Mouse (Mus musculus) gastrocnemius, adult 8-10 months (tissue): ENCODE results near the gene Svs3b. TPM values are rescaled to one million over a fixed set of nuclear protein-coding genes. Genes with fewer than 3 reads are reported as not detected.
"Not testable (repeated sequence)": the region's sequence is repeated elsewhere in the genome, so short reads cannot be mapped to it uniquely, and the experiment has no call there.

Experiments used
- DNase-seq, 2 experiments: peaks; one replicate each; pipeline ENCODE4 v3.0.0; 2022; ENCODE audit warnings: low spot score in 2 of 2
- total RNA-seq, 4 experiments: library from RNA; stranded (reverse); gene quantifications; 2 replicates each; pipeline ENCODE4 v1.2.4; 2022

The Svs3b gene
- total RNA-seq = not detected

- DNase-seq = not testable (repeated sequence)
Measured at GRCm38 (mm10) chr2:164256540-164256939, at the start of gene Svs3b. Gene Svs3b (minus strand): TSS chr2:164256640.

DNA sequence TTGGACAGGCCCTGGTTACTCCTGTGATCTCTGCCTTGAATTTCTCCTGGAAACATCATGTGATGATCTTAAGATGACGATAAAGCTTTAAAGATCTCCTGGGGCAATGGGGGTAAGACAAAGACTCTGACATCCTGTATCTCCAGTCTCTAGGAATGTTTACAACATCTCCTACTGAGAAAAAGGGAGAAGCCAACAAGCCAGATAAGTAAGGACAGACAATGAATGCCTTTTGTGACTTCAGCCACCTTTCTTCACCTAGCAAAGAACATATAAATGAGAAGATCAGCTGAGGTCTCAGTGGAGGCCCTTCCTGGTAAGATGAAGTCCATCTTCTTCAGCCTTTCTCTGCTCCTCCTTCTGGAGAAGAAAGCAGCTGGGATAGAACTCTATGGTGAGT, 32.5 kb upstream of the Svs3b start, which contains the start of gene Svs3a:
Gene Svs3a (plus strand): TSS at position 301 of the 400 bp plus-strand sequence.
- DNase-seq = not testable (repeated sequence)

- no peak for DNase-seq
Measured at GRCm38 (mm10) chr2:164278359-164278758, 21.9 kb upstream of the Svs3b start, which contains the start of gene Svs4. Gene Svs4 (minus strand): TSS chr2:164278459.

DNA sequence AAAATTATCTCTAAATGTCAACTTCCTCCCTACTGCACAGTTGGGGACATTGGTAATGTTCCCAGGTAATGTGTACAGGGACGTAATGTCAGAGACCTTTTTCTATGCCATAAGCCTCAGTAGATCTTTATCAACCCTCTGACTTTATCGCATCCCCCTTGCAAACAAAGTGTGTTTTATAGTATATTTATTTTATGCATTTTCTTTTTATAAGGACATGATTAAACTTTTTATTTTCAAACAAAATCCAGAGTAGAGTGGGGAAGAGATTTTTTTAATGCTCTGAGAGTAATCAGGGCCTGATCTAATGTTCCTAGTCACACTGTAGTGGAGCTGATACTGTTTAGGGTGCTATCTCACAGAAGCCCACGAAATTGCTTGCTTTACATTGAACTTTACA, 18.1 kb downstream of the Svs3b start, which contains the start of gene Svs2:
Gene Svs2 (minus strand): TSS at position 101 of the 400 bp plus-strand sequence.
- no peak for DNase-seq

DNA sequence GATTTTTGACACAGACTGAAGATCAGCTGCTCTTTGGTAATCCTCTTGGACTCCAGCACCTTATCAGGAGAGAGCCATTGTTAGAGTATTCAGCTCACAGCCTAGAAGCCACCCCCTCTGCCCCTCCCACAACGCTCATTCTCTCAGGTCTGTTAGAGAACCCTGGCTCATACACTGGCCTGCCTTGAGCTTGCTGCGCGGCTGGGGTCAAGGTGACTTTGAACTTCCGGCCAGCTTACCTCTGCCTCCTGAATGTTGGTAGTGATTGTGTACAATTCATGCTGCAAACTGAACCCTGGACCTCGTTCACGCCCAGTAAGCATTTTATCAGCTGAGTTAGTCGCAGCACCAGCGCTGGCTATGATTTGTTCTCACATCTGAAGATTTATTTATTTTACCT, 23.8 kb downstream of the Svs3b start:
- no peak for DNase-seq

DNA sequence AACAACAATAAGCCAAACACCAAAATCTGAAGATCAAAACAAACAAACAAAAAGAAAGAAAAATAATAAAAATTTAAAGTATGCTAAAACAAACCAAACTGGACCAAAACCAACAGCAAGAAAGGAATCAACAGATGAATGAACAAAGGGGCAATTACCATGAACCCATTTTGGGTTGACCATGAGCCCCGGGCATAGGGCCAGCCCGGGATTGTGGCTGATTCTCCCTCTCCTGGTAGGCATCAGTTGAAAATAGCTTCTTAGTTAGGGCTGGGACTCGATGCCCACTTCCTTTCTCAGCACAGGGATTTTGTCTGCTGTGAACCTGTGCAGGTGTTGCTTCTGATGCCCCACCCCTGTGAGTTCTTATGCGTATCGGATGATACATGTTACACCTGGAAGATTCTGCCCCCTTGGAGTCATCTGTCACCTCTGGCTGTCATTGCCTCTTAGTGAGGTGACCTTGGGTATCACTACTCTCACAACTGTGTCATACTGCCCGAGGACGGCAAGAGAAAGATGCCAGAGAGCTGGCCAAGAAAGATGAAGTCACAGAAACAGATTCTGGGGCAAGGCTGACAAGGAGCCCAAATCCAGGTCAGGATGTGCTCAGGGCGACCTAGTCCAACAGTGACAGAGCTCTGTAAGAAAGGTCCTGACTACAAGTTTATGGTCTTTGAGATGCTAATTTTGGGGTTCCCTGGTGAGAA, 27.9 kb downstream of the Svs3b start:
- DNase-seq = no peak

DNA sequence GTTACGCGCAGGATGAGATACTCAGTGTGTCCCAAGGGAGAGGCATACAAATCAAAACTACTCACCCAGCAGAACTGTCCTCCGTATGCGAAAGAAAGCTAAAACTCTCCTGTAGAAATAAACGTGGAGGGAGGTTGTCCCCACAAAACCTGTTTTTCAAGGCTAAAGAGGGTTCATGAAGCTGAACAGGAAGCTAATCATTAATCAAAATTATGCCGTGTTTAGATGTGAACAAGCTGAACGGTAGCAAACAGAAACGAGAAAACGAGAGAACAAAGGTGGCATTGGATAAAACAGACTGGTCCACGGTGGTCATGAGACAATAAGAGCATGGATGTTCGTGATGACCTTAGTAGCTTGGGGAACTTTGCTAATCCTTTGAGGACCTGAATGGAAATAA, 34.9 kb downstream of the Svs3b start, which contains the start of gene Wfdc15b:
Gene Wfdc15b (minus strand): TSS at position 139 of the 400 bp plus-strand sequence.
- DNase-seq = no peak

DNA sequence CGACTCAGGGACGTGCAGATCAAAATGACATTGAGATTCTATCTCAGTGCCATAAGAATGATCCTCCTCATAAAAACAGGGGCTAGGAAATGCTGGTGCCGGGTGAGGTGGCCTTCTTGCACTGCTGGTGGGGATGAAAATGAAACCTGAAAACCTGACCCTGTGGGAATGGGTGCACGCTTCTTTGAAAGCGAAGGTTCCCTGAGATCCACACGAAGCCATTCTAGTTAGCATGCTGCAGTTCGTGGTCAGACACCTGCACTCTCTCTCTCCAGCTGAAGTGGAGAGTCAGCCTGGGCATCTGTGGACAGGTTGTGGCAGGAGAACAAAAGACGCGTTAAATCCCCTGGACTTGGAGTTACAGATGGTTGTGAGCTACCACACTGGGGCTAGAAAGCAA, 37.1 kb downstream of the Svs3b start:
- no peak for DNase-seq

- DNase-seq = no peak
Measured at GRCm38 (mm10) chr2:164212711-164213110, 43.7 kb downstream of the Svs3b start.

DNA sequence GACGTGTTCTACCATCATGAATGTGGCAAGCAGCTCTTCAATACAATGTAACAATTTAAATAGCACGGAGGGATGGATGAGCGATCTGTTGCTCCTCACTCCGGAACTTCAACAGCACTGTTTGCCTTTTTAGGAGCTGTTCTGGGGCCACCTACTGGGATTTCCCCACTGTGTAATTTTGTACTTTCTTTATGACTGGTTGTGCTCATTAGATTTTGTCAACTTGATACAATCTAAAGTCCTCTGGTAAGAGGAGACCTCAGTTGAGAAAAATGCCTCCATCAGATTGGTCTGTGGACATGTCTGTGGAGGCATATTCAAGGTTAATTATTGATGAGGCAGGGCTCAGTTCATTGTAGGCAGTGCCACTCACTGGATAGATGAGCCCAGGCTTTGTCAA, 45.5 kb downstream of the Svs3b start:
- DNase-seq = no peak

GRCm38 (mm10) chr2:164206676-164207075, 49.8 kb downstream of the Svs3b start:
- no peak for DNase-seq

GRCm38 (mm10) chr2:164206011-164206410, 50.4 kb downstream of the Svs3b start:
- DNase-seq = not testable (repeated sequence)

Other genes with a start within 250 kb of the Svs3b start
- gene Pabpc1l, start 231.2 kb downstream of the Svs3b start, total RNA-seq = under 1 TPM in 1 of 4 experiments, not detected in 3; 0.31 TPM
- 1 to 10 TPM; 6.2 to 8.5 (median 7.2) TPM for gene Stk4, start 186.3 kb downstream of the Svs3b start, total RNA-seq
- 10 to 100 TPM; 12.7 to 15.9 (median 13.6) TPM for gene Tomm34, start 185.5 kb downstream of the Svs3b start, total RNA-seq
- gene Kcns1, start 85.5 kb downstream of the Svs3b start, total RNA-seq = 1 to 10 TPM in 3 of 4 experiments, under 1 TPM in 1; 0.54 to 1.8 (median 1.4) TPM
- under 1 TPM in 1 of 4 experiments, not detected in 3; 0.19 TPM for gene Wfdc5, start 73.9 kb downstream of the Svs3b start, total RNA-seq
- gene Wfdc12, start 66.0 kb downstream of the Svs3b start, total RNA-seq = not detected
- gene Wfdc15a, start 56.5 kb downstream of the Svs3b start, total RNA-seq = not detected
- not detected for gene Wfdc15b, start 35.0 kb downstream of the Svs3b start, total RNA-seq
- not detected for gene Svs2, start 18.2 kb downstream of the Svs3b start, total RNA-seq
- not detected for gene Svs4, start 21.8 kb upstream of the Svs3b start, total RNA-seq
- gene Svs3a, start 32.6 kb upstream of the Svs3b start, total RNA-seq = not detected
- gene Svs6, start 60.1 kb upstream of the Svs3b start, total RNA-seq = not detected
- not detected for gene Svs5, start 76.1 kb upstream of the Svs3b start, total RNA-seq
- gene Slpi, start 132.5 kb upstream of the Svs3b start, total RNA-seq = under 1 TPM in 1 of 4 experiments, not detected in 3; 0.67 TPM
- not detected for gene Rbpjl, start 146.5 kb upstream of the Svs3b start, total RNA-seq
- gene Matn4, start 148.5 kb upstream of the Svs3b start, total RNA-seq = under 1 TPM; 0.27 to 0.99 (median 0.44) TPM
- gene Sdc4, start 187.2 kb upstream of the Svs3b start, total RNA-seq = 10 to 100 TPM; 23.9 to 58.8 (median 34.1) TPM
- 10 to 100 TPM; 25.3 to 27.8 (median 26.6) TPM for gene Sys1, start 200.3 kb upstream of the Svs3b start, total RNA-seq
- gene Gm20458, start 204.3 kb upstream of the Svs3b start, total RNA-seq = 10 to 100 TPM in 2 of 4 experiments, 1 to 10 TPM in 1, not detected in 1; 3.8 to 12.1 (median 11.8) TPM
- not detected for gene Trp53tg5, start 217.1 kb upstream of the Svs3b start, total RNA-seq
- 10 to 100 TPM; 14.8 to 32.8 (median 22.6) TPM for gene Dbndd2, start 229.5 kb upstream of the Svs3b start, total RNA-seq
- 10 to 100 TPM; 27.2 to 33.2 (median 30.0) TPM for gene Pigt, start 240.9 kb upstream of the Svs3b start, total RNA-seq